Mouse (Mus musculus): ENCODE measurements around the gene Lyzl4. TPM values are rescaled to one million over a fixed set of nuclear protein-coding genes. Genes with fewer than 3 reads are reported as not detected.

Lyzl4 gene
- polyA plus RNA-seq, 1 experiment from 2014 or later = not detected

DNA sequence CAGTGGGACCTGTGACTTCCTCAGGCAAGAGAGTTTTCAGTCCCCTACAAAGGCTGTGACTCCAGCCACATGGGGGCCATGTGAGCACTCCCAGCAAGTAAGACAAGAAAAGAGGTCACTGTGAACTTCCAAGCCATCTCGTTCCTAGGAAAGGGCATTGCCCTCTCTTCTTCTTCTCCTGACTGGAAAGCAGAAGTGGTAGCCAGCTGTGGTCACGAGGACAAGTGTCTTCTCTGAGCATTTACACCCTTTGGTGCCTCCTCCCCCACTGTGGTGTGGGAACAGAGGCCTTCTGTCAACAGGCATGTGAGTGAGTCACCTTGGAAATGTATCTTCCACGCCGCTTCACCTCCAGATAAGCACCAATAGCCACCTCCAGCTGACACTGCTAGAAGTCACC is 9.9 kb downstream of the Lyzl4 start:
- Histone ChIP-seq H3K4me1 (ENCODE audit: insufficient read depth, low read depth, low read length) (no peaks in the 10 kb centered on the region), H3K27me3 (replicated peaks; ENCODE audit: insufficient read depth, low read length) (no peaks in the 10 kb centered on the region), H3K4me3 (ENCODE audit: low read depth, low read length) (no peak overlapping the region), H3K4me2 (replicated peaks; ENCODE audit: low read depth, low read length) (no peak overlapping the region), H3K27ac (ENCODE audit: low read length) (no peak overlapping the region), H3K36me3 (ENCODE audit: insufficient read depth, low read length) (no peaks in the 10 kb centered on the region), H3K9me3 (ENCODE audit: low read length) (no peaks in the 10 kb centered on the region), H3K9ac (replicated peaks; ENCODE audit: low read depth) (no peak overlapping the region)
- peak; percentile 27 for DNase-seq (ENCODE audit: low spot score)
- no peak for ATAC-seq
- TF ChIP-seq EP300 (IDR thresholded peaks at IDR 0.05) = no peak
- no peak for TF ChIP-seq CTCF (IDR thresholded peaks at IDR 0.05)
- 45% methylated on average over 4 of the region's 4 CpGs for WGBS

DNA sequence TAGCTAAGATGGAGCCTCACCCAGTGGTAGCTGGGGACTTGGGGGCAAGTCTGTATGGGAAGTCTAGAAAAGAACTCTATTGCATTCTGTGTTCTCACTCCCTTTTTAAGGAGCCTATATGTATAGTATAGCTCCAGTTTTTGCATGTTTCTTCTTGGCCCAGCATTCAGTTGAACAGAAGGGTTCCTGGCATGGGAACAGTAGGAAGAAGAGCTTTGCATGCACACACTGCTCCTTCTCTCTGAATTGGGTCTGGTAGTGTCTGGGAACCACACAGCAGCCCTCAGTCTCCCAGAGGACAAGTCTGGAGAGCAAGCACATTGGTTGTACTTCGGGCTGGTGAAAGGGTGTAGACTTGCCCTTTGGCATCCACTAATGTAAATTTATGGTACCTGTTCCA is 11.3 kb downstream of the Lyzl4 start:
- WGBS = 71% methylated on average over 1 of the region's 1 CpGs

DNA sequence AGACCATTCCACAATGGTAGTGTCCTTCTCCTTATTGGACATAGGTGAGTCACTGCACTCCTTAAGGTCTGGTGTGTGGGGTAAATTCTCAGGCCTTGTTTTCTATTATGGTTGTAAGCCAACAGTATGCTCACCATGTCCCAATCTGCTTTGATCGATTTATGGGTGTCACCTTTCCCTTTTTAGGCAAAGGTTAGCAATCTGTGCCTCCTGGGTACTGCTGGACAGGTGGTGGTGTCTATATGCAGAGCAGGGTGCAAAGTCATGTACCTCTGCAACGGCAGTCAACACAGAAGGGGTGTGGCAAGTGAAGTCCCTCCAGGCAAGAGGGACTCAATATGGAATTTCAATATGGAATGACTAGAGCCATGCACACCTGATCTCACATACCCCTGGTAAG is 17.0 kb downstream of the Lyzl4 start:
- H3K27me3 ChIP-seq (replicated peaks; ENCODE audit: insufficient read depth, low read length) = no peaks in the 10 kb centered on the region
- H3K9me3 ChIP-seq (ENCODE audit: low read length) = no peaks in the 10 kb centered on the region
- H3K36me3 ChIP-seq (ENCODE audit: insufficient read depth, low read length) = no peaks in the 10 kb centered on the region
- 75% methylated on average over 2 of the region's 2 CpGs for WGBS
- ATAC-seq (no peak), DNase-seq (ENCODE audit: low spot score) (no peak)
- no peak overlapping the region for H3K4me3 ChIP-seq (ENCODE audit: low read depth, low read length)
- no peaks in the 10 kb centered on the region for H3K4me1 ChIP-seq (ENCODE audit: insufficient read depth, low read depth, low read length)
- no peak overlapping the region for H3K9ac ChIP-seq (replicated peaks; ENCODE audit: low read depth)
- no peak overlapping the region for H3K27ac ChIP-seq (ENCODE audit: low read length)
- no peak overlapping the region for H3K4me2 ChIP-seq (replicated peaks; ENCODE audit: low read depth, low read length)
- TF ChIP-seq CTCF (IDR thresholded peaks at IDR 0.05) = no peak
- no peak for TF ChIP-seq EP300 (IDR thresholded peaks at IDR 0.05)

More for the DNA sequence above, 11.3 kb downstream of the Lyzl4 start:
- no peak for ATAC-seq
- Histone ChIP-seq H3K27me3 (replicated peaks; ENCODE audit: insufficient read depth, low read length) (no peaks in the 10 kb centered on the region), H3K27ac (ENCODE audit: low read length) (no peak overlapping the region), H3K36me3 (ENCODE audit: insufficient read depth, low read length) (no peaks in the 10 kb centered on the region), H3K9me3 (ENCODE audit: low read length) (no peaks in the 10 kb centered on the region), H3K9ac (replicated peaks; ENCODE audit: low read depth) (no peak overlapping the region), H3K4me3 (ENCODE audit: low read depth, low read length) (no peak overlapping the region), H3K4me2 (replicated peaks; ENCODE audit: low read depth, low read length) (no peak overlapping the region), H3K4me1 (ENCODE audit: insufficient read depth, low read depth, low read length) (no peaks in the 10 kb centered on the region)
- TF ChIP-seq CTCF (IDR thresholded peaks at IDR 0.05) = no peak
- TF ChIP-seq EP300 (IDR thresholded peaks at IDR 0.05) = no peak
- DNase-seq (ENCODE audit: low spot score) = no peak

DNA sequence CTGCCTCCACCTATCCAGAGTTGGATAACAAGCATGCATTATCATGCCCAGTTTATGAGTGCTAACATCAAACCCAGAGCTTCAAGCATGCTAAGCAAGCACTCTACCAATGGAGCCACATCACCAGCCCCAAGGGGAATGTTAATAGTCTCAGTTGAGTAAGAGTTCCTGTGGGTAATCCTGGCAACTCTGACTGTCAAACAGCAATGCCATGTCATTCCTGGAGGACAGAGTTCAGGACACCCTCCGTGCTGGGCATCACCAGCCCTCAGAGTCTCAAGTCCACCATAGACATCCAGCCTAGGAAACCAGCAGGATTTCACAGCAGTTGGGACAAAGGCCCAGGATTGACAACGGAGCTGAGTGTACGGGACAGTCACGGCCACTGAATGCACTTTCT is 18.7 kb downstream of the Lyzl4 start:
- ATAC-seq (no peak), DNase-seq (ENCODE audit: low spot score) (no peak)
- Histone ChIP-seq H3K9me3 (ENCODE audit: low read length) (no peaks in the 10 kb centered on the region), H3K9ac (replicated peaks; ENCODE audit: low read depth) (no peak overlapping the region), H3K27ac (ENCODE audit: low read length) (no peak overlapping the region), H3K4me2 (replicated peaks; ENCODE audit: low read depth, low read length) (no peak overlapping the region), H3K27me3 (replicated peaks; ENCODE audit: insufficient read depth, low read length) (no peaks in the 10 kb centered on the region), H3K4me1 (ENCODE audit: insufficient read depth, low read depth, low read length) (no peaks in the 10 kb centered on the region), H3K36me3 (ENCODE audit: insufficient read depth, low read length) (no peaks in the 10 kb centered on the region), H3K4me3 (ENCODE audit: low read depth, low read length) (no peak overlapping the region)
- WGBS = 88% methylated on average over 4 of the region's 4 CpGs
- TF ChIP-seq CTCF (IDR thresholded peaks at IDR 0.05) = no peak
- no peak for TF ChIP-seq EP300 (IDR thresholded peaks at IDR 0.05)

DNA sequence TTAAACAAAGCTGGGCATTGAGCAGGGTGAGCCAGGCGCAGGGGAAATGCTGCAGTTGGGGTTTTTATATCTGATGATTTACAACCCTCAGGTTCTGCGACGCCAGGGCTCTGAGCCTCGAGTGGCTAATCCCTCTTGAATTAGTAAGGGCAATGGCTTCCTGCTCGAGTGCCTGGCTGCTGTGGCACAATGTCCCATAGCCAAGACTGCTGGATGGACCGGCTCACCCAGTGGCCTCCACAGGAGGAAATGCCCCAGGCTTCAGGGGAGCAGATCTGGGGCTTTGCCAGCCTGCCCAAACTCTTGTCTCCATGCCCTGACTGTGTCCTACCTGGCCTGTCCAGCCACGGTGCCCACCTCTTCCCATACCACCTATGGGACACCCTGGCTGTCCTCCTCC is 22.5 kb downstream of the Lyzl4 start:
- Histone ChIP-seq H3K4me2 (replicated peaks; ENCODE audit: low read depth, low read length) (no peak overlapping the region), H3K36me3 (ENCODE audit: insufficient read depth, low read length) (no peaks in the 10 kb centered on the region), H3K9me3 (ENCODE audit: low read length) (no peaks in the 10 kb centered on the region), H3K9ac (replicated peaks; ENCODE audit: low read depth) (no peak overlapping the region), H3K27ac (ENCODE audit: low read length) (no peak overlapping the region), H3K27me3 (replicated peaks; ENCODE audit: insufficient read depth, low read length) (no peaks in the 10 kb centered on the region), H3K4me3 (ENCODE audit: low read depth, low read length) (no peak overlapping the region), H3K4me1 (ENCODE audit: insufficient read depth, low read depth, low read length) (no peaks in the 10 kb centered on the region)
- TF ChIP-seq CTCF (IDR thresholded peaks at IDR 0.05) = no peak
- TF ChIP-seq EP300 (IDR thresholded peaks at IDR 0.05) = no peak
- DNase-seq (ENCODE audit: low spot score) (no peak), ATAC-seq (peak; percentile 14; the same call in 1 of the 2 replicates)
- WGBS = 38% methylated on average over 7 of the region's 7 CpGs

DNA sequence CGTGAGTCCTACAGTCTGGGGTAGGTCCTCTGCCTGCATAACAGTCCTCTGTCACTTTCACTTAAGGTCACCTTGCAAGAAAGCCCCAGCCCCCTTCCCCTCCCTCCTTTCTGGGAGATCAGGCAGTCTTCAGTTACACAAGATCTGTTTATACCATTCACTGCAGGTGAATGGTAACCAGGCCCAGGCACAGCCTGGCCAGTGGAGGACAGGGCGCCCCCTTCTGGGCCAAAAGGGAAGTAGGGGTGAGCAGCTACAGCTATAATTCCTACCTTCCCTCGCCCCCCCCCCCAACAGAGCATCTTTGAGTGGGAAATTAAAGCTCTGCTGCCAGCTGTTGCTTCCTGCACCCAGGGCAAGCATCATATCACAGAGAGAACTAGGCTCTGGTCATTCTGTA is 25.4 kb downstream of the Lyzl4 start:
- Histone ChIP-seq H3K9me3 (ENCODE audit: low read length) (no peaks in the 10 kb centered on the region), H3K4me3 (ENCODE audit: low read depth, low read length) (no peak overlapping the region), H3K27ac (ENCODE audit: low read length) (no peak overlapping the region), H3K9ac (replicated peaks; ENCODE audit: low read depth) (no peak overlapping the region), H3K4me1 (ENCODE audit: insufficient read depth, low read depth, low read length) (no peaks in the 10 kb centered on the region), H3K27me3 (replicated peaks; ENCODE audit: insufficient read depth, low read length) (no peaks in the 10 kb centered on the region), H3K36me3 (ENCODE audit: insufficient read depth, low read length) (no peaks in the 10 kb centered on the region), H3K4me2 (replicated peaks; ENCODE audit: low read depth, low read length) (no peak overlapping the region)
- ATAC-seq (no peak), DNase-seq (ENCODE audit: low spot score) (no peak)
- TF ChIP-seq EP300 (IDR thresholded peaks at IDR 0.05) = no peak
- TF ChIP-seq CTCF (IDR thresholded peaks at IDR 0.05) = peak; percentile 52
- 57% methylated on average over 2 of the region's 3 CpGs for WGBS

DNA sequence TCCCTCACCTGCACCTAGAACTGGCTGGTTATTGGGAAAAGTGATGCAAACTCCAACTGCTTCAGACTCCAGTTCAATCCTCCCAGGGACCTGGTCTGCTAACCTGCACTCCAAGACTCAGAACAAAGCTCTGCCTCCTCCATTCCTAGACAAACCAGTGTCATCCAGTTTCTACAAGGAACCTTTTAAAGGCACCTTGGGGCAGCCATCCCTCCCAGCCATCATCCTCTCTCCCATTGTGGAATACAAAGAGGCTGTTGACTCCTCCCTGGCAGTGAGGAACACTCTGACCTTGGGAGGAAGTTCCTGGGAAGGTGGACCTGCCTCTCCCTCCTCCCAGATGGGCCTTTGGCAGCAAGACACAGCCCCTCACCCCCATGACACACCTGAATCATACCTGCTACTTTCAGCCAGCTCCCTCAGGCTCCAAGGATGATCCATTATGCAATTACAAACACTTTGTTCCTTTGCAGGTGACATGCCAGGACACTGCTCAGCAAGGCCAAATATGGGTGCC is 27.6 kb downstream of the Lyzl4 start:
- Histone ChIP-seq H3K4me2 (replicated peaks; ENCODE audit: low read depth, low read length) (no peak overlapping the region), H3K27ac (ENCODE audit: low read length) (no peak overlapping the region), H3K9ac (replicated peaks; ENCODE audit: low read depth) (no peak overlapping the region), H3K9me3 (ENCODE audit: low read length) (no peaks in the 10 kb centered on the region), H3K27me3 (replicated peaks; ENCODE audit: insufficient read depth, low read length) (no peaks in the 10 kb centered on the region), H3K4me3 (ENCODE audit: low read depth, low read length) (no peak overlapping the region), H3K36me3 (ENCODE audit: insufficient read depth, low read length) (no peaks in the 10 kb centered on the region), H3K4me1 (ENCODE audit: insufficient read depth, low read depth, low read length) (no peaks in the 10 kb centered on the region)
- no peak for ATAC-seq
- DNase-seq (ENCODE audit: low spot score) = no peak
- TF ChIP-seq CTCF (IDR thresholded peaks at IDR 0.05) = no peak
- no peak for TF ChIP-seq EP300 (IDR thresholded peaks at IDR 0.05)

Data from lung, postnatal 0 days (tissue).